Mouse (Mus musculus): ENCODE results near the gene Fam131a. TPM values are rescaled to one million over a fixed set of nuclear protein-coding genes. Genes with fewer than 3 reads are reported as not detected.

Fam131a gene
- total and polyA plus RNA-seq, 3 experiments: not detected

DNA sequence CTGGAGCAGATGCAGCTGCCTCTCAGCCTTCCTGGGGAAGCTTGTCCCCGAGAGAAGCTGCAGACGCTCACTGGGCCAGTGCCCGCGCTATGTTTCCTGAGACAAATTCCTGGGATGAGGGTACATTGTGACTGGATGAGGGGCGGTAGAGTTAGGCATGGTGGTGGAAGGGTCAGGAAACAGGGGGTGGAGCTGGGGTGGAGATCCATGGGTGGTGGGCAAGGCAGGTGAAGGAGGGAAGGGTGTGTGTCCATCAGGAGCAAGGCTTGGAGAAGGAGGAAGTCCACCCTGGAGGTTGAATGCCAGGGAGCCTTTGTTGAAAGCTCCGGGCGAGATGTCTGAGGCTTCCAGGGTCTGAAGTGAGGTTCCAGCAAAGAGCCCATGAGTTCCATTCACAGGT, 32.3 kb downstream of the Fam131a start:
- H3K9ac ChIP-seq (ENCODE audit: control insufficient read depth, low read depth, low read length, poor library complexity, severe bottlenecking): no peak overlapping the region
- no peaks in the 10 kb centered on the region for H3K79me2 ChIP-seq (ENCODE audit: control insufficient read depth, insufficient read depth, low read length, poor library complexity)
- no peak overlapping the region for H3K4me3 ChIP-seq (ENCODE audit: control insufficient read depth in 1 of 2, insufficient read depth in 1 of 2, low read depth in 2 of 2, low read length in 2 of 2)
- DNase-seq (ENCODE audit: low read depth, low spot score): no peak
- no peak overlapping the region for H3K27ac ChIP-seq (ENCODE audit: control insufficient read depth, low read depth, low read length)
- H3K9me3 ChIP-seq (replicated peaks; ENCODE audit: insufficient read depth, low read length): no peaks in the 10 kb centered on the region
- H3K4me1 ChIP-seq (ENCODE audit: control insufficient read depth in 1 of 2, insufficient read depth in 2 of 2, low read length in 2 of 2): no peaks in the 10 kb centered on the region
- no peaks in the 10 kb centered on the region; a peak in 1 of 4 replicates for H3K27me3 ChIP-seq (ENCODE audit: control insufficient read depth in 1 of 2, insufficient read depth in 2 of 2, low read length in 2 of 2)
- TF ChIP-seq UBTF (IDR thresholded peaks at IDR 0.05; ENCODE audit: borderline replicate concordance, insufficient read depth, low read depth, low read length): no peak
- no peaks in the 10 kb centered on the region; a peak in 1 of 4 replicates for H3K36me3 ChIP-seq (ENCODE audit: control insufficient read depth in 1 of 2, insufficient read depth in 2 of 2, low read length in 2 of 2)

DNA sequence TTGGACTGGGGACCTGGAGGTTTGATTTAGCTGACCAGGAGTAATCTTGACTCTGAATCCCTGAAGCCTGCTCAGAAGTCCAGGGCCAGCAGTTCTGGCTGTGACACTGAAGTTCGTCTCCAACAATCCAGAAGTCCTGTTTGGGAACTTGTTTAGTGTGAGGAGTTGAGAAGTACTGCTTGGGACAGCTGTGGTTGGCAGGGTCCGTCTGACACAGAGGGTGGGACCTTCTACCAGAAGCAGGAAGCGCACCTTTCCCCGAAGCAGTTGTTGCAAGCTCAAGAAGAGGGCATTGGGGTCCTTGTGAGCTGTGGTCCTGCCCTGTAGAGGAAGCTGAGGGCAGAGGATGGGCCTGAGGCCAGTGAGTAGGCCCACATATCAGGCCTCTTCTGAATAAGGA, 32.7 kb downstream of the Fam131a start:
- H3K79me2 ChIP-seq (ENCODE audit: control insufficient read depth, insufficient read depth, low read length, poor library complexity): no peaks in the 10 kb centered on the region
- H3K9ac ChIP-seq (ENCODE audit: control insufficient read depth, low read depth, low read length, poor library complexity, severe bottlenecking): no peak overlapping the region
- H3K36me3 ChIP-seq (ENCODE audit: control insufficient read depth in 1 of 2, insufficient read depth in 2 of 2, low read length in 2 of 2): no peaks in the 10 kb centered on the region; a peak in 1 of 4 replicates
- H3K4me3 ChIP-seq (ENCODE audit: control insufficient read depth in 1 of 2, insufficient read depth in 1 of 2, low read depth in 2 of 2, low read length in 2 of 2): no peak overlapping the region
- no peaks in the 10 kb centered on the region for H3K4me1 ChIP-seq (ENCODE audit: control insufficient read depth in 1 of 2, insufficient read depth in 2 of 2, low read length in 2 of 2)
- no peak for DNase-seq (ENCODE audit: low read depth, low spot score)
- H3K27me3 ChIP-seq (ENCODE audit: control insufficient read depth in 1 of 2, insufficient read depth in 2 of 2, low read length in 2 of 2): no peaks in the 10 kb centered on the region; a peak in 1 of 4 replicates
- no peak for TF ChIP-seq MYB (IDR thresholded peaks at IDR 0.05; ENCODE audit: low read depth, low read length)
- TF ChIP-seq TCF12 (IDR thresholded peaks at IDR 0.05; ENCODE audit: low read depth, low read length): no peak
- TF ChIP-seq ZNF384 (IDR thresholded peaks at IDR 0.05; ENCODE audit: low read depth, low read length): no peak
- no peak for TF ChIP-seq MAZ (IDR thresholded peaks at IDR 0.05; ENCODE audit: low read depth, low read length)
- TF ChIP-seq ZMIZ1 (IDR thresholded peaks at IDR 0.05; ENCODE audit: low read depth, low read length): no peak
- no peak for TF ChIP-seq GABPA (IDR thresholded peaks at IDR 0.05; ENCODE audit: low read depth, low read length)
- no peak for TF ChIP-seq RCOR1 (IDR thresholded peaks at IDR 0.05; ENCODE audit: low read depth, low read length)
- TF ChIP-seq CHD1 (IDR thresholded peaks at IDR 0.05; ENCODE audit: low read depth, low read length): no peak
- TF ChIP-seq MYC (IDR thresholded peaks at IDR 0.05; ENCODE audit: low read depth, low read length): no peak
- TF ChIP-seq USF2 (IDR thresholded peaks at IDR 0.05; ENCODE audit: borderline replicate concordance in 1 of 2, insufficient read depth in 1 of 2, low read depth in 1 of 2, low read length in 2 of 2): no peak
- TF ChIP-seq TAL1 (IDR thresholded peaks at IDR 0.05; ENCODE audit: low read length): no peak
- no peak for TF ChIP-seq BHLHE40 (IDR thresholded peaks at IDR 0.05; ENCODE audit: borderline replicate concordance, low read depth, low read length)
- TF ChIP-seq SIN3A (IDR thresholded peaks at IDR 0.05; ENCODE audit: low read length): no peak
- no peak for TF ChIP-seq RAD21 (IDR thresholded peaks at IDR 0.05; ENCODE audit: low read depth, low read length)
- no peak for TF ChIP-seq TBP (IDR thresholded peaks at IDR 0.05; ENCODE audit: low read depth, low read length)
- no peak for TF ChIP-seq MAX (IDR thresholded peaks at IDR 0.05; ENCODE audit: low read length)
- no peak for TF ChIP-seq KAT2A (conservative IDR thresholded peaks at IDR 0.05; ENCODE audit: low read depth, low read length)
- no peak for TF ChIP-seq MEF2A (IDR thresholded peaks at IDR 0.05; ENCODE audit: extremely low read depth, insufficient replicate concordance, low read depth, low read length, poor library complexity, severe bottlenecking)
- TF ChIP-seq CHD2 (IDR thresholded peaks at IDR 0.05; ENCODE audit: low read length): no peak
- H3K27ac ChIP-seq (ENCODE audit: control insufficient read depth, low read depth, low read length): no peak overlapping the region
- no peaks in the 10 kb centered on the region for H3K9me3 ChIP-seq (replicated peaks; ENCODE audit: insufficient read depth, low read length)

Data from MEL (cell line).